Mouse (Mus musculus) neural tube, embryonic 15.5 days (tissue): Measurements from ENCODE around the gene H1f0. TPM values are rescaled to one million over a fixed set of nuclear protein-coding genes. Genes with fewer than 3 reads are reported as not detected.
A peak's percentile ranks its signal among the peaks of the same experiment; 100 is the strongest.

ENCODE experiments used
- ATAC-seq: fragments of 200-750 bp; cut with Nextera tagmentation; 2 replicates; pipeline ENCODE4 v1.8.0; 2017; ENCODE audit warnings: mild to moderate bottlenecking, moderate TSS enrichment, moderate library complexity; ENCODE audit not compliant: low FRiP score
- H3K27ac ChIP-seq: fragments of 300-500 bp; sonication (generic); replicated peaks from 2 replicates; pipeline ENCODE4 v1.5.1; 2015; ENCODE audit warnings: mild to moderate bottlenecking, inconsistent platforms
- H3K27me3 ChIP-seq: fragments of 300-500 bp; sonication (generic); replicated peaks from 2 replicates; pipeline ENCODE4 v1.6.1; 2015; ENCODE audit warnings: inconsistent platforms
- H3K36me3 ChIP-seq: fragments of 300-500 bp; sonication (generic); 2 replicates; pipeline ENCODE4 v1.6.1; 2015; ENCODE audit warnings: inconsistent platforms
- H3K4me1 ChIP-seq: fragments of 300-500 bp; sonication (generic); 2 replicates; pipeline ENCODE4 v1.6.1; 2015; ENCODE audit warnings: inconsistent platforms
- H3K4me2 ChIP-seq: fragments of 300-500 bp; sonication (generic); 2 replicates; pipeline ENCODE4 v1.6.1; 2015; ENCODE audit warnings: inconsistent platforms, mild to moderate bottlenecking, moderate library complexity
- H3K4me3 ChIP-seq: fragments of 300-500 bp; sonication (generic); replicated peaks from 2 replicates; pipeline ENCODE4 v1.5.1; 2015; ENCODE audit warnings: mild to moderate bottlenecking, inconsistent platforms
- H3K9ac ChIP-seq: fragments of 300-500 bp; sonication (generic); replicated peaks from 2 replicates; pipeline ENCODE4 v1.6.1; 2015; ENCODE audit warnings: mild to moderate bottlenecking, inconsistent platforms
- H3K9me3 ChIP-seq: fragments of 300-500 bp; sonication (generic); replicated peaks from 2 replicates; pipeline ENCODE4 v1.6.1; 2016; ENCODE audit warnings: inconsistent platforms
- WGBS: fragments of 180-500 bp; shearing (Covaris S2); methylation state at CpG from one replicate; pipeline ENCODE4 v1.1.7; 2015; ENCODE audit warnings: mixed read lengths; 5-methylcytosine and 5-hydroxymethylcytosine counted together
- polyA plus RNA-seq: library from polyadenylated mRNA; unstranded; fragments of >200 nt; fragmentation: Nextera tagmentation; extraction: Ambion mirVana; gene quantifications from 2 replicates; pipeline ENCODE4 v1.2.1, GENCODE M21; 2015

Gene H1f0
- polyA plus RNA-seq, 1 experiment from 2014 or later = 169 TPM

GRCm38 (mm10) chr15:79062376-79063159, 34.3 kb downstream of the H1f0 start, which contains the start of gene Ankrd54:
Gene Ankrd54 (minus strand): TSS chr15:79062893.
- Histone ChIP-seq H3K27me3 (no peaks in the 10 kb centered on the region), H3K4me3 (peak within 1 kb of the TSS; percentile 93), H3K4me1 (peaks cover 26% of the 10 kb centered on the region), H3K27ac (peak within 1 kb of the TSS; percentile 83), H3K36me3 (peaks cover 31% of the 10 kb centered on the region), H3K9me3 (no peaks in the 10 kb centered on the region), H3K9ac (peak within 1 kb of the TSS; percentile 76), H3K4me2 (peak within 1 kb of the TSS; percentile 73)
- WGBS = under 1% methylated on average over 80 of the region's 80 CpGs
- peak; percentile 100 for ATAC-seq

- Histone ChIP-seq H3K4me3 (peak overlapping the region; percentile 93), H3K27me3 (0 out of 2 replicates have a peak, but pooled peaks cover 3% of the 10 kb centered on the region), H3K4me2 (peak overlapping the region; percentile 73), H3K9ac (peak overlapping the region; percentile 41), H3K36me3 (peaks cover 25% of the 10 kb centered on the region), H3K4me1 (peaks cover 26% of the 10 kb centered on the region), H3K9me3 (no peaks in the 10 kb centered on the region), H3K27ac (peak overlapping the region; percentile 79)
- WGBS = 10% methylated on average over 14 of the region's 14 CpGs
- ATAC-seq = no peak
These were observed 35.0 kb downstream of the H1f0 start for GRCm38 (mm10) chr15:79063160-79063740.

- no peak for ATAC-seq
- 0 out of 2 replicates have a peak, but pooled peaks cover 3% of the 10 kb centered on the region for H3K27me3 ChIP-seq
- H3K9ac ChIP-seq = no peak overlapping the region
- H3K9me3 ChIP-seq = no peaks in the 10 kb centered on the region
- no peak overlapping the region for H3K4me2 ChIP-seq
- WGBS = 40% methylated on average over 8 of the region's 8 CpGs
- no peak overlapping the region for H3K4me3 ChIP-seq
- H3K27ac ChIP-seq = no peak overlapping the region
- H3K4me1 ChIP-seq = peaks cover 24% of the 10 kb centered on the region
- peaks cover 5% of the 10 kb centered on the region; the same call in 1 of the 2 replicates for H3K36me3 ChIP-seq
These were observed 37.0 kb downstream of the H1f0 start for GRCm38 (mm10) chr15:79065086-79065770.

GRCm38 (mm10) chr15:79066276-79066675, 38.0 kb downstream of the H1f0 start:
- Histone ChIP-seq H3K4me1 (peaks cover 14% of the 10 kb centered on the region), H3K36me3 (no peaks in the 10 kb centered on the region), H3K27me3 (0 out of 2 replicates have a peak, but pooled peaks cover 3% of the 10 kb centered on the region), H3K4me2 (no peak overlapping the region), H3K9ac (no peak overlapping the region), H3K27ac (no peak overlapping the region), H3K9me3 (no peaks in the 10 kb centered on the region), H3K4me3 (no peak overlapping the region)
- ATAC-seq = no peak
- 56% methylated on average over 2 of the region's 2 CpGs for WGBS

GRCm38 (mm10) chr15:79067631-79068030, 39.4 kb downstream of the H1f0 start:
- ATAC-seq = no peak
- H3K4me3 ChIP-seq = no peak overlapping the region
- H3K27me3 ChIP-seq = 0 out of 2 replicates have a peak, but pooled peaks cover 3% of the 10 kb centered on the region
- H3K4me2 ChIP-seq = no peak overlapping the region
- 89% methylated on average over 3 of the region's 3 CpGs for WGBS
- no peaks in the 10 kb centered on the region for H3K36me3 ChIP-seq
- no peak overlapping the region for H3K27ac ChIP-seq
- no peaks in the 10 kb centered on the region for H3K9me3 ChIP-seq
- H3K4me1 ChIP-seq = peaks cover 5% of the 10 kb centered on the region
- no peak overlapping the region for H3K9ac ChIP-seq

- Histone ChIP-seq H3K27ac (no peak overlapping the region), H3K9me3 (no peaks in the 10 kb centered on the region), H3K9ac (no peak overlapping the region), H3K36me3 (no peaks in the 10 kb centered on the region), H3K4me3 (no peak overlapping the region), H3K4me1 (peaks cover 3% of the 10 kb centered on the region), H3K4me2 (no peak overlapping the region), H3K27me3 (0 out of 2 replicates have a peak, but pooled peaks cover 3% of the 10 kb centered on the region)
- 78% methylated on average over 3 of the region's 3 CpGs for WGBS
- no peak for ATAC-seq
These were observed 40.2 kb downstream of the H1f0 start for GRCm38 (mm10) chr15:79068416-79068815.

GRCm38 (mm10) chr15:79071117-79072039, 43.1 kb downstream of the H1f0 start:
- no peak overlapping the region for H3K27ac ChIP-seq
- WGBS = 70% methylated on average over 5 of the region's 5 CpGs
- 0 out of 2 replicates have a peak, but pooled peaks cover 3% of the 10 kb centered on the region for H3K27me3 ChIP-seq
- no peak overlapping the region for H3K9ac ChIP-seq
- peaks cover 1% of the 10 kb centered on the region; the same call in 1 of the 2 replicates for H3K36me3 ChIP-seq
- H3K4me3 ChIP-seq = no peak overlapping the region
- no peak overlapping the region for H3K4me2 ChIP-seq
- H3K4me1 ChIP-seq = peaks cover 16% of the 10 kb centered on the region
- H3K9me3 ChIP-seq = no peaks in the 10 kb centered on the region
- ATAC-seq = no peak

GRCm38 (mm10) chr15:79073752-79074151, 45.5 kb downstream of the H1f0 start:
- no peak overlapping the region for H3K4me2 ChIP-seq
- ATAC-seq = no peak

GRCm38 (mm10) chr15:79074446-79074845, 46.2 kb downstream of the H1f0 start:
- Histone ChIP-seq H3K4me3 (peak overlapping the region; percentile 97), H3K9ac (peak overlapping the region; percentile 52; the same call in 1 of the 2 replicates), H3K27ac (peak overlapping the region; percentile 89), H3K4me2 (peak overlapping the region; percentile 89), H3K36me3 (peaks cover 27% of the 10 kb centered on the region), H3K9me3 (no peaks in the 10 kb centered on the region), H3K4me1 (peaks cover 22% of the 10 kb centered on the region), H3K27me3 (no peaks in the 10 kb centered on the region)
- 34% methylated on average over 10 of the region's 10 CpGs for WGBS
- no peak for ATAC-seq

More at GRCm38 (mm10) chr15:79073752-79074151, 45.5 kb downstream of the H1f0 start:
- Histone ChIP-seq H3K4me3 (no peak overlapping the region), H3K27ac (no peak overlapping the region), H3K9ac (no peak overlapping the region), H3K4me1 (peaks cover 22% of the 10 kb centered on the region), H3K9me3 (no peaks in the 10 kb centered on the region), H3K27me3 (no peaks in the 10 kb centered on the region), H3K36me3 (peaks cover 20% of the 10 kb centered on the region)

- under 1% methylated on average over 49 of the region's 49 CpGs for WGBS
- peak within 1 kb of the TSS; percentile 81 for H3K9ac ChIP-seq
These were observed 46.8 kb downstream of the H1f0 start, which contains the start of gene Eif3l for GRCm38 (mm10) chr15:79074913-79075532. Gene Eif3l (plus strand): TSS chr15:79075179.

More at GRCm38 (mm10) chr15:79074913-79075532, 46.8 kb downstream of the H1f0 start, which contains the start of gene Eif3l:
- Histone ChIP-seq H3K27ac (peak within 1 kb of the TSS; percentile 89), H3K36me3 (peaks cover 33% of the 10 kb centered on the region), H3K4me1 (peaks cover 22% of the 10 kb centered on the region), H3K4me3 (peak within 1 kb of the TSS; percentile 97), H3K9me3 (no peaks in the 10 kb centered on the region), H3K27me3 (no peaks in the 10 kb centered on the region), H3K4me2 (peak within 1 kb of the TSS; percentile 89)
- peak; percentile 91 for ATAC-seq
